Mouse (Mus musculus) spleen, postnatal 10 days (tissue): Measurements from ENCODE around the gene Smco3.

Experiments
- DNase-seq, 2 experiments: peaks; one replicate each; pipeline ENCODE4 v3.0.0; 2021 to 2022; ENCODE audit warnings: low spot score in 2 of 2

The Smco3 gene

DNA sequence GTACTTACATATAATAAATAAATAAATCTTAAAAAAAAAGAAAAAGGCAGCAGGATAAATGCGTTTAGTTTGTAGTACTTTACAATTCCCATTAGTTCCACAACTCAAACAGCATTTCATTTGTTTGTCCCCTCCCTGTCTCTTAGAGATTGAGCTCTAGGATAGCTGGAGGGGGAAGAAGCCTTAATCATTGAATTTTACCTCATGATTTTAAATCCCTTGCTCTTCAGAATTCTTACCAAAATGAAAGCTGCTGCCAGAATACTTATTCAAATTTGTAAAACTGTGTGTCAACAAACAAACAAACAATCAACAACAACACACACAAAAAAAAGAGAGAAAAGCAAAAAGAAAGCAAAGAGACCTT is 29.9 kb downstream of the Smco3 start:
- DNase-seq: no peak

DNA sequence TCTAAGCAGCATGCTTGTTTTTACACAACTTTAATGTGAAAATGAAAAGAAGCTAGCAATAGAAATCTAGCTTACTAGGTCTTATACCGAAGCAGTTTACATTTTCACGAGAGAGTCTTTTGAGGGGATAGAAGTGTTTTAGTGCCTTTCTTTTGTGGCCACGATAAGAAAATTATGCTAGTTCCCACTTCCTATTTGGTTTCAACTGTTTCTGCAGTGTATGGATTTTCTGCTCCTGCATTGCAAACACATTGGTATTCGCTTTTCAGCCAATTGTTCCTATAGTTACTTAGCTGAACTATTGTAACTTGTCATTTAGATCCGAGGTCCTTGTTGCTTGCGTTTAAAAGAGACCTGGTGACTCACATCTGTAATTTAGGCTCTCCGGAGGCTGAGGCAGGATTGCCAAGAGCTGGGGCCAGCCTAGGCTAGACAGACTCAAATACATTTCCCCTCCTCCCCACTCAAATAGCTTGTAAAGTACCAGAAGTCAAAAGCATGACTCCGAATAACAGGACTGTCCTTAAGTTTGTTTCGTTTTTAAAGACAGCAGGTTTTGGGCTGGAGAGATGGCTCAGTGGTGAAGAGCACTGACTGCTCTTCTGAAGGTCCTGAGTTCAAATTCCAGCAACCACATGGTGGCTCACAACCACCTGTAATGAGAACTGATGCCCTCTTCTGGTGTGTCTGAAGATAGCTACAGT is 30.4 kb downstream of the Smco3 start:
- peak in 1 of 2 experiments; percentile 38 for DNase-seq

GRCm38 (mm10) chr6:136803739-136804633 is 31.3 kb downstream of the Smco3 start, which contains the start of gene Hist4h4:
Gene Hist4h4, minus strand, starts transcription at chr6:136804415.
- DNase-seq: peak; percentile 96 to 99

GRCm38 (mm10) chr6:136803093-136803738 is 32.0 kb downstream of the Smco3 start:
- peak in 1 of 2 experiments; percentile 44 for DNase-seq

GRCm38 (mm10) chr6:136801274-136801673 is 34.0 kb downstream of the Smco3 start:
- DNase-seq: no peak

DNA sequence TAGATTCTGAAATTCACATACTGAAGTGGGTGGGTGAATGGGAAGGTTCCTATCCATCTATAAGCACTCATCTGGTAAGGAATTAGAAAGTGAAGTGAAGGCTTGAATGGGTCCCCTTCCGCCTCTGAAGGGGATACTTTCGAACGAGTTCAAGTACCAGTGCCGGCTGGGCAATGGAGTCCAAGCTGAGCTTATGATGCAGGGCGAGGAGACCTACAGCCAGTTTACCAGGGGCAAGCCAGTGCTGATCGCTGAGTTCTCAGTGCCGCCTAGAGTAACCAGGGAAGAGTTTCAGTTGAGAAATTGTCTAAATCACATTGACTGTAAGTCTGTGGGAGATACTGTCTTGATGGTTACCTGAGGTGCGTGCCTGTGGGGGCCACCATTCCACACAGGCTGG is 34.5 kb downstream of the Smco3 start:
- no peak for DNase-seq

GRCm38 (mm10) chr6:136797874-136798693 is 37.2 kb downstream of the Smco3 start:
- peak in 1 of 2 experiments; percentile 47 for DNase-seq

GRCm38 (mm10) chr6:136795850-136796249 is 39.4 kb downstream of the Smco3 start:
- DNase-seq: no peak

DNA sequence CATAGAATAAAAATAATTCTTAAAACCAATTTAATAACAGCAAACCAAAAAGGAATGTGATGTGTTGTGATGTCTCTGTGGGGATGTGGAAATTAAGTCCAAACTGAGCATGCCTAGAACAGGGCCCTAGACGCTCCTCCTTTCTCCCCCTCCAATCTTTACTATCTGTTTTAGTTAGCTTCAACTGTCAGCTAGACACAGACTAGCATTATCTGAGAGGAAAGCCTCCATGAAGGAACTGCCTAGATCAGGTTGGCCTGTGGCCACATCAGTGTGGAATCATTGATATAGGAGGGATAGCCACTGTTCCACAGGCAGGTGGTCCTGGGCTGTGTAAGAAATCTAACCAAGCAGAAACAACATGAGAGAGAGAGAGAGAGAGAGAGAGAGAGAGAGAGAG is 40.1 kb downstream of the Smco3 start:
- DNase-seq: no peak

DNA sequence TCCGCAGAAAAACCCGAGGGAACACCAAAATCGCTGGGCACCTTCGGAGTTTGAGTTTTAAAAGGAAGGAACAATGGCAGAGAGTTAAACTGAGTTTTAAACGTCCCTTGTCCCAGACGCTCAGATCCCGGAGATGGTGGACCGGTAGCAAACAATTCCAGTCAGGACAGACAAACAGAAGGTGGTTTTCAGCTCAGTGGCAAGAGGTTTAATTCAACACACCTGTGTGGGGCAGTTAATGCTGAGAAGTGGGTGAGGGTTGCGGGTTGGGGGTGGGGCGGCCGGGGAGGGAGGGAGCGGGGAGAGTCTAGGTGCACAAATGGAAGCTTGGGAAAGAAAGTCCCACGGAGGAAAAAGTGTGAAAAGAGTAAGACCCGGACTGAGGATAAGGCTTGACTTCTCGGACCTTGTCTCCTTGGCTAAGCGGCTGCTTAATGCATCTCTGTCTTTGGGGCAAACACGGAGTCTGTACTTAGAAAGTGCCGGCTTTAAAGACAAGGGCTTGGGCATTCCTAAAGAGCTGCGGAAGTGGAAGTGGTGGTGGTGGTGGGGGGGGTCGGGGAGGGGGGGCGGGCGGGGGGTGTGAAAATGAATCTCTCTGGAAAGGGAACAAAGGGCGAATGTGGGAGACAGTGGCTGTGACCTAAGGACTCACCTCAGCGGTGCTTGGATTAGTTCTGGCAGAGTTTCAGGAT is 41.3 kb downstream of the Smco3 start:
- no peak for DNase-seq

GRCm38 (mm10) chr6:136792884-136793758 is 42.1 kb downstream of the Smco3 start:
- no peak for DNase-seq

GRCm38 (mm10) chr6:136789391-136789971 is 45.8 kb downstream of the Smco3 start:
- DNase-seq: no peak

- no peak for DNase-seq
These were observed 52.5 kb downstream of the Smco3 start for GRCm38 (mm10) chr6:136782761-136783160.

- no peak for DNase-seq
These were observed 53.1 kb downstream of the Smco3 start for GRCm38 (mm10) chr6:136782146-136782545.

DNA sequence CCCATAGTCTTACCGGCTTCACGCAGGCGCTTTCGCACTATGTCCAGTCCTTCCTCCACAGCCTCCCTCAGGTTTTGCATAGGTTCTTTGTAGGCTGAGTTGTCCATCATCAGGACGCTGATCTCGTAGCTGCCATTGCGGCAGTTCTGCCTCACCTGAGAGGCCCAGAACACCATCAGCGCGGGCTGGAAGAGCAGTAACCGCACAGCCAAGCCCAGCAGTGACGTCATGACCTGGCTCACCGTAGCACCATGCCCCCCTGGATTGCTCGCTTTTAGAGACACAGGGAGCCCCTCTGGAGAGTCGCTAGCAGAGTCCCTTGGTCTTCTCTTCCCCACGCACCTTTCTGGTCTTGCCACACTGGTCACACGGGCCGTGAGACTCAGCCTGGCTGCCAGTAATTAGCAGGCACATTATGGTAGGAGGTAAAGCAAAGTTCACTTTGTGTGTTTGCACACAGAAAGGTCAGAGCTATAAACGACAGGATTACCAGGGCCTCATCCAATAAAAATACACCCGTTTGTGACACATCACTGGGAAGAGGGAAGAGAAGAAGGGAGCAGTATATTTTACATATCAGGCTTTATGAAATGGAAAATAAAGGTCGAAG is 53.8 kb downstream of the Smco3 start, which contains the start of gene Gucy2c:
TSS of gene Gucy2c (minus strand) at position 389 of the 610 bp plus-strand sequence.
- no peak for DNase-seq
